Mouse (Mus musculus): ENCODE data around the gene Olfr951. TPM values are rescaled to one million over a fixed set of nuclear protein-coding genes. Genes with fewer than 3 reads are reported as not detected.

Olfr951 gene
- not detected in 2 replicates for polyA plus RNA-seq (2016; fragmentation: Nextera tagmentation; extraction: Ambion mirVana)

DNA sequence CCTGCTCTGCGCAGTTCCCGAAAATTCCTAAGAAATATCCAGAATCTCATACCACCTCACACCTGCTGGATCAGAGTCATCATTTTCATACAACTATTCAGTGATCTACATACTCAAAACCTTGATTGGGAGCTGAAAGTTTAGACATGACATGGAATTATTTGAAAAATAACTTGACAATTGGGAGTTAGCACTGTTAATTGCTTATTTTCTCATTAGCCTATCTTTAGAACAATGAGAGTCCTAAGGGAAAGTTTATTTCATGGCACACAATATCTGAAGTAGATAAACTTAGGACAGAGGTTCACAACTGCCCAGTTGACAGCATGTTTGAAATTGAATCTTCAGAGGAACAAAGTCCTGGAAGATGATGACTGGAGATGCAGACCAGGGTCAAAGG lies at the start of gene Olfr951:
TSS of gene Olfr951 (plus strand) at position 301 of the 400 bp plus-strand sequence.
- Histone ChIP-seq H3K9me3 (no peaks in the 10 kb centered on the region), H3K27me3 (replicated peaks; ENCODE audit: low read depth, poor library complexity, severe bottlenecking) (no peaks in the 10 kb centered on the region), H3K4me1 (no peaks in the 10 kb centered on the region), H3K4me3 (no peak within 1 kb of the TSS), H3K27ac (replicated peaks) (no peak within 1 kb of the TSS), H3K36me3 (replicated peaks) (no peaks in the 10 kb centered on the region)
- 94% methylated on average over 2 of the region's 2 CpGs for WGBS
- no peak for DNase-seq (ENCODE audit: low spot score)

DNA sequence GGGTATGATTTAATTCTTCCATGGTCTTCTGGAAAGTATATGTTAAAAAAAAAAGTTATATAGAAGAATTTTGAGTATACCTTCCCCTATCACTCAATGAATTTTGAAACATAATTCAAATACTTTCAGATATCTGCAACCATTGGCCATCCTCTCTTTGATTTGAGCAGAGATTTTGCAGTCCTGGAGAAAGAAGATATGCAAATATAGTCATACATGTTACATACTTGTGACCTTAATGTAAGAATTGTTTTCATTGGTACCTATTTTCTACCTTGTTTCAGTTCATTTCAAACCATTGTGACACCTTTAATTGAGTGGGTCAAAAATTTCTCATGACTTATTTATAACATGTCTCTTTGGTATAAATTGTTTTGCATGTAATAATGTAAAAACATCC lies 39.8 kb downstream of the Olfr951 start, which contains the start of gene Olfr952:
TSS of gene Olfr952 (minus strand) at position 101 of the 400 bp plus-strand sequence.
- DNase-seq (ENCODE audit: low spot score) = no peak
- no peaks in the 10 kb centered on the region for H3K36me3 ChIP-seq (replicated peaks)
- no peak within 1 kb of the TSS for H3K4me3 ChIP-seq

More for the DNA sequence above, 39.8 kb downstream of the Olfr951 start, which contains the start of gene Olfr952:
- Histone ChIP-seq H3K27me3 (replicated peaks; ENCODE audit: low read depth, poor library complexity, severe bottlenecking) (no peaks in the 10 kb centered on the region), H3K4me1 (no peaks in the 10 kb centered on the region), H3K9me3 (no peaks in the 10 kb centered on the region), H3K27ac (replicated peaks) (no peak within 1 kb of the TSS)

Other genes starting within 250 kb of the Olfr951 start
- gene Olfr943, start 221.1 kb upstream of the Olfr951 start, polyA plus RNA-seq (2016; fragmentation: Nextera tagmentation; extraction: Ambion mirVana) = not detected in 2 replicates
- gene Olfr944, start 185.5 kb upstream of the Olfr951 start, polyA plus RNA-seq (2016; fragmentation: Nextera tagmentation; extraction: Ambion mirVana) = not detected in 2 replicates
- not detected in 2 replicates for gene Olfr1537, start 137.4 kb upstream of the Olfr951 start, polyA plus RNA-seq (2016; fragmentation: Nextera tagmentation; extraction: Ambion mirVana)
- not detected in 2 replicates for gene Olfr945, start 110.6 kb upstream of the Olfr951 start, polyA plus RNA-seq (2016; fragmentation: Nextera tagmentation; extraction: Ambion mirVana)
- gene Olfr948, start 61.4 kb upstream of the Olfr951 start, polyA plus RNA-seq (2016; fragmentation: Nextera tagmentation; extraction: Ambion mirVana) = not detected in 2 replicates
- gene Olfr952, start 39.7 kb downstream of the Olfr951 start, polyA plus RNA-seq (2016; fragmentation: Nextera tagmentation; extraction: Ambion mirVana) = not detected in 2 replicates
- not detected in 2 replicates for gene Olfr954, start 69.3 kb downstream of the Olfr951 start, polyA plus RNA-seq (2016; fragmentation: Nextera tagmentation; extraction: Ambion mirVana)
- gene Olfr955, start 84.5 kb downstream of the Olfr951 start, polyA plus RNA-seq (2016; fragmentation: Nextera tagmentation; extraction: Ambion mirVana) = not detected in 2 replicates
- not detected in 2 replicates for gene Olfr44, start 106.6 kb downstream of the Olfr951 start, polyA plus RNA-seq (2016; fragmentation: Nextera tagmentation; extraction: Ambion mirVana)
- not detected in 2 replicates for gene Olfr957, start 128.4 kb downstream of the Olfr951 start, polyA plus RNA-seq (2016; fragmentation: Nextera tagmentation; extraction: Ambion mirVana)
- gene Olfr958, start 166.6 kb downstream of the Olfr951 start, polyA plus RNA-seq (2016; fragmentation: Nextera tagmentation; extraction: Ambion mirVana) = not detected in 2 replicates
- not detected in 2 replicates for gene Olfr959, start 188.2 kb downstream of the Olfr951 start, polyA plus RNA-seq (2016; fragmentation: Nextera tagmentation; extraction: Ambion mirVana)
- gene AW551984, start 217.0 kb downstream of the Olfr951 start, polyA plus RNA-seq (2016; fragmentation: Nextera tagmentation; extraction: Ambion mirVana) = 6.8 and 10.4 TPM in 2 replicates
- not detected in 2 replicates for gene Olfr148, start 223.2 kb downstream of the Olfr951 start, polyA plus RNA-seq (2016; fragmentation: Nextera tagmentation; extraction: Ambion mirVana)
- gene Olfr960, start 234.0 kb downstream of the Olfr951 start, polyA plus RNA-seq (2016; fragmentation: Nextera tagmentation; extraction: Ambion mirVana) = not detected in 2 replicates